Mouse (Mus musculus): ENCODE results near the gene Rdh13. TPM values are rescaled to one million over a fixed set of nuclear protein-coding genes. Genes with fewer than 3 reads are reported as not detected.
A peak's percentile ranks its signal among the peaks of the same experiment; 100 is the strongest.

The Rdh13 gene
- 17.7 and 18.1 TPM in 2 replicates for polyA plus RNA-seq (2011; ENCODE audit: insufficient read depth, insufficient read length, low read depth, missing spikeins)

GRCm38 (mm10) chr7:4445216-4445791, at the start of gene Rdh13:
Gene Rdh13, minus strand, starts transcription at chr7:4445649.
- no peaks in the 10 kb centered on the region for H3K9me3 ChIP-seq (replicated peaks; ENCODE audit: control insufficient read depth, insufficient read depth, low read length, poor library complexity, severe bottlenecking)
- peak within 1 kb of the TSS; percentile 22 for H3K27ac ChIP-seq (ENCODE audit: insufficient read depth, low read length)
- H3K36me3 ChIP-seq (ENCODE audit: control insufficient read depth, insufficient read depth, low read length, poor library complexity, severe bottlenecking) = peaks cover 18% of the 10 kb centered on the region
- no peak for TF ChIP-seq POLR2A (IDR thresholded peaks at IDR 0.05; ENCODE audit: insufficient read depth, low read length)
- no peak for TF ChIP-seq CTCF (IDR thresholded peaks at IDR 0.05; ENCODE audit: low read depth, low read length)
- no peak for TF ChIP-seq EP300 (IDR thresholded peaks at IDR 0.05; ENCODE audit: insufficient read depth, low read depth, low read length)
- peak within 1 kb of the TSS; percentile 27 for H3K9ac ChIP-seq (ENCODE audit: low read depth, poor library complexity, severe bottlenecking)
- H3K4me3 ChIP-seq (ENCODE audit: low read depth, low read length) = peak within 1 kb of the TSS; percentile 76
- H3K4me1 ChIP-seq (ENCODE audit: control insufficient read depth, insufficient read depth, low read length) = no peaks in the 10 kb centered on the region
- no peaks in the 10 kb centered on the region for H3K27me3 ChIP-seq (ENCODE audit: control insufficient read depth, insufficient read depth, low read length, poor library complexity, severe bottlenecking)

- no peaks in the 10 kb centered on the region for H3K36me3 ChIP-seq (ENCODE audit: control insufficient read depth, insufficient read depth, low read length, poor library complexity, severe bottlenecking)
- no peak overlapping the region for H3K4me3 ChIP-seq (ENCODE audit: low read depth, low read length)
- no peaks in the 10 kb centered on the region for H3K4me1 ChIP-seq (ENCODE audit: control insufficient read depth, insufficient read depth, low read length)
- H3K9me3 ChIP-seq (replicated peaks; ENCODE audit: control insufficient read depth, insufficient read depth, low read length, poor library complexity, severe bottlenecking) = no peaks in the 10 kb centered on the region
- TF ChIP-seq CTCF (IDR thresholded peaks at IDR 0.05; ENCODE audit: low read depth, low read length) = no peak
- TF ChIP-seq EP300 (IDR thresholded peaks at IDR 0.05; ENCODE audit: insufficient read depth, low read depth, low read length) = no peak
- no peak for TF ChIP-seq POLR2A (IDR thresholded peaks at IDR 0.05; ENCODE audit: insufficient read depth, low read length)
- no peak overlapping the region for H3K9ac ChIP-seq (ENCODE audit: low read depth, poor library complexity, severe bottlenecking)
- no peak overlapping the region for H3K27ac ChIP-seq (ENCODE audit: insufficient read depth, low read length)
- no peaks in the 10 kb centered on the region for H3K27me3 ChIP-seq (ENCODE audit: control insufficient read depth, insufficient read depth, low read length, poor library complexity, severe bottlenecking)
Observed at GRCm38 (mm10) chr7:4493991-4494390, 48.5 kb upstream of the Rdh13 start.

DNA sequence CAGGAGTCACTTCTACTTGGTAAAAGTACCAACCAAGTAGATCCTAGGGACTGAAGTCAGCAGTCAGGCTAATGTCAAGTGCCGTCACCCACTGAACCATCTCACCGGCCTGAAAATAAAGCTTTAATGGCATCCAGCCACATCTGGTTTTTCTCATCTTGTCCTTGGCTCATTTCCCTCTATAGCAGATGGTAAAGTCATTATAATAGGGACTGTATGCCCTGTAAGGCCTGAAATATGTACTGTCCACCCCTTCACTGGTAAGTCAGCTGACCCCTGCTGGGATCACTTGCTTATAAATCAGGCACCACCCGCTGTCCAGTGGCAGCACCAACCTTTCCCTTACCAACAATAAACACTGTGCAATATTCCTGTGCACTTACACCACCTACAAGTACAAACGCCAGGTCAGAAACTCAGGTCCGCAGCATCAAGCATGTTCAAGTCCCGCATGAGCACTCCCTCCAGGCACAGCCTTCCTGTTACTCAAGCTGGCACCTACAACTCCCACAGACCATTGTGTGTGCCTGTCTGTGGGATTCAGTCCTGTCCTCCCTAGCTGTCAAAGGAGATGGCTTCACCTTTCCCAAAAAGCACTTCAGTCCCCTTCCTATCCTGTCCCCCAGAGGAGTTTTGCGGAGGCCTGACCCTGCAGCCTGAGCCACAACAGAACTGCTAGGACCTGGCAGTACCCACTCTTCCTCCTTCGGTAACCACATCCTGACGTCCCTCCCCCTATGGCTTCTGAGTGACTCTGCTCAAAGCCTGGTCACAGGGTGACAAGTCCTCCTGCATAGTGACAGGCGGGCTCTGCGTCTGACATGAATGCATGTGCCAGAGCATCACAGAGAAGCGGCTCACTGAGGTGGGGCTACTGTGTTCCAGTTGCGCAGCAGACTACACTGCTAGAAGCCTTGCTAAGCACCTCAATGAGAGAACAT, 47.1 kb upstream of the Rdh13 start:
- H3K4me3 ChIP-seq (ENCODE audit: low read depth, low read length) = no peak overlapping the region
- no peak overlapping the region for H3K27ac ChIP-seq (ENCODE audit: insufficient read depth, low read length)
- H3K9ac ChIP-seq (ENCODE audit: low read depth, poor library complexity, severe bottlenecking) = no peak overlapping the region
- no peaks in the 10 kb centered on the region for H3K4me1 ChIP-seq (ENCODE audit: control insufficient read depth, insufficient read depth, low read length)
- TF ChIP-seq CTCF (IDR thresholded peaks at IDR 0.05; ENCODE audit: low read depth, low read length) (no peak), POLR2A (IDR thresholded peaks at IDR 0.05; ENCODE audit: insufficient read depth, low read length) (no peak), EP300 (IDR thresholded peaks at IDR 0.05; ENCODE audit: insufficient read depth, low read depth, low read length) (no peak)
- no peaks in the 10 kb centered on the region for H3K36me3 ChIP-seq (ENCODE audit: control insufficient read depth, insufficient read depth, low read length, poor library complexity, severe bottlenecking)
- no peaks in the 10 kb centered on the region for H3K27me3 ChIP-seq (ENCODE audit: control insufficient read depth, insufficient read depth, low read length, poor library complexity, severe bottlenecking)
- H3K9me3 ChIP-seq (replicated peaks; ENCODE audit: control insufficient read depth, insufficient read depth, low read length, poor library complexity, severe bottlenecking) = no peaks in the 10 kb centered on the region

DNA sequence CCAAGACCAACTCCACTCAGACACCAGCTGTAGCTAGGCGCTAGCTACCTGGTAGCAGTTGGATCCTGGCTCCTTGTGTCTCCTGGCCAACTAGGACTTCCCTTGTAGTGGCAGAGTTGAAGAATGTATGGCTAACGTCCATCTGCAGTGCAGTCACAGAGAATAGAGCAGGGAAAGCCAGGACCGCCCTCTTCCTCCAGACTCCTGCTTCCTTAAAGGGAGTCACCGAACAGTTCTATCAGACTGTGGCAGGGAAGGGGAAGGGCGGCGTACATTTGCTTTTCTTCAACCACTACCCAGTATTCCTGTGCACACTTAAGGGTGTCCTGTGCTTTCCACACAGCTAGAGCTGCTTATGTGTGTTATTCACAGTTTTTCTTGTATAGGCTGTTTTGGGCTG, 45.9 kb upstream of the Rdh13 start:
- Histone ChIP-seq H3K27me3 (ENCODE audit: control insufficient read depth, insufficient read depth, low read length, poor library complexity, severe bottlenecking) (no peaks in the 10 kb centered on the region), H3K27ac (ENCODE audit: insufficient read depth, low read length) (no peak overlapping the region), H3K9ac (ENCODE audit: low read depth, poor library complexity, severe bottlenecking) (no peak overlapping the region), H3K4me3 (ENCODE audit: low read depth, low read length) (no peak overlapping the region), H3K36me3 (ENCODE audit: control insufficient read depth, insufficient read depth, low read length, poor library complexity, severe bottlenecking) (no peaks in the 10 kb centered on the region), H3K9me3 (replicated peaks; ENCODE audit: control insufficient read depth, insufficient read depth, low read length, poor library complexity, severe bottlenecking) (no peaks in the 10 kb centered on the region), H3K4me1 (ENCODE audit: control insufficient read depth, insufficient read depth, low read length) (no peaks in the 10 kb centered on the region)
- TF ChIP-seq CTCF (IDR thresholded peaks at IDR 0.05; ENCODE audit: low read depth, low read length) = no peak
- no peak for TF ChIP-seq POLR2A (IDR thresholded peaks at IDR 0.05; ENCODE audit: insufficient read depth, low read length)
- TF ChIP-seq EP300 (IDR thresholded peaks at IDR 0.05; ENCODE audit: insufficient read depth, low read depth, low read length) = no peak

- Histone ChIP-seq H3K4me1 (ENCODE audit: control insufficient read depth, insufficient read depth, low read length) (no peaks in the 10 kb centered on the region), H3K9me3 (replicated peaks; ENCODE audit: control insufficient read depth, insufficient read depth, low read length, poor library complexity, severe bottlenecking) (no peaks in the 10 kb centered on the region), H3K27me3 (ENCODE audit: control insufficient read depth, insufficient read depth, low read length, poor library complexity, severe bottlenecking) (no peaks in the 10 kb centered on the region), H3K27ac (ENCODE audit: insufficient read depth, low read length) (no peak overlapping the region), H3K9ac (ENCODE audit: low read depth, poor library complexity, severe bottlenecking) (no peak overlapping the region), H3K4me3 (ENCODE audit: low read depth, low read length) (0 out of 2 replicates have a peak overlapping the region, but pooled peaks have one; percentile 10), H3K36me3 (ENCODE audit: control insufficient read depth, insufficient read depth, low read length, poor library complexity, severe bottlenecking) (no peaks in the 10 kb centered on the region; the same call in 1 of the 2 replicates)
- TF ChIP-seq POLR2A (IDR thresholded peaks at IDR 0.05; ENCODE audit: insufficient read depth, low read length) = no peak
Observed at GRCm38 (mm10) chr7:4482281-4482680, 36.8 kb upstream of the Rdh13 start.

- peak; percentile 60 for TF ChIP-seq CTCF (IDR thresholded peaks at IDR 0.05; ENCODE audit: low read depth, low read length)
- no peak for TF ChIP-seq EP300 (IDR thresholded peaks at IDR 0.05; ENCODE audit: insufficient read depth, low read depth, low read length)
- TF ChIP-seq POLR2A (IDR thresholded peaks at IDR 0.05; ENCODE audit: insufficient read depth, low read length) = no peak
- H3K9ac ChIP-seq (ENCODE audit: low read depth, poor library complexity, severe bottlenecking) = no peak overlapping the region
- no peak overlapping the region for H3K4me3 ChIP-seq (ENCODE audit: low read depth, low read length)
- H3K27me3 ChIP-seq (ENCODE audit: control insufficient read depth, insufficient read depth, low read length, poor library complexity, severe bottlenecking) = no peaks in the 10 kb centered on the region
- H3K9me3 ChIP-seq (replicated peaks; ENCODE audit: control insufficient read depth, insufficient read depth, low read length, poor library complexity, severe bottlenecking) = no peaks in the 10 kb centered on the region
- no peak overlapping the region for H3K27ac ChIP-seq (ENCODE audit: insufficient read depth, low read length)
- H3K36me3 ChIP-seq (ENCODE audit: control insufficient read depth, insufficient read depth, low read length, poor library complexity, severe bottlenecking) = no peaks in the 10 kb centered on the region
- H3K4me1 ChIP-seq (ENCODE audit: control insufficient read depth, insufficient read depth, low read length) = no peaks in the 10 kb centered on the region
Observed at GRCm38 (mm10) chr7:4479674-4480073, 34.2 kb upstream of the Rdh13 start.

Measured in ES-Bruce4 (cell line).